Mouse (Mus musculus) megakaryocyte, embryonic 14.5 days (primary cell): ENCODE measurements around the gene Ffar2.

Source experiments
- FLI1 ChIP-seq: IDR thresholded peaks from 2 replicates; pipeline ENCODE4 v1.6.1; 2012; ENCODE audit warnings: low read length, inconsistent platforms, mixed read lengths
- GATA1 ChIP-seq: IDR thresholded peaks from 3 replicates; pipeline ENCODE4 v1.6.1; 2012; ENCODE audit warnings: mixed read lengths, low read length, inconsistent platforms, borderline replicate concordance

GRCm38 (mm10) chr7:30785721-30786546 lies 37.6 kb downstream of the Ffar2 start:
- TF ChIP-seq GATA1, result no peak
- no peak for TF ChIP-seq FLI1
